Mouse (Mus musculus) kidney, embryonic 14.5 days (tissue): Measurements from ENCODE around the gene Pgm2. TPM values are rescaled to one million over a fixed set of nuclear protein-coding genes. Genes with fewer than 3 reads are reported as not detected.

Source experiments
- ATAC-seq: fragments of 200-750 bp; cut with Nextera tagmentation; 2 replicates; pipeline ENCODE4 v1.8.0; 2017; ENCODE audit warnings: moderate number of reproducible peaks, mild to moderate bottlenecking, moderate TSS enrichment, moderate library complexity; ENCODE audit not compliant: low FRiP score, low TSS enrichment
- H3K27ac ChIP-seq: fragments of 300-500 bp; sonication (generic); 2 replicates; pipeline ENCODE4 v1.5.1; 2014; ENCODE audit warnings: low read depth, mild to moderate bottlenecking, low read length, moderate library complexity, mixed read lengths
- H3K27me3 ChIP-seq: fragments of 300-500 bp; sonication (generic); 2 replicates; pipeline ENCODE4 v1.6.1; 2014; ENCODE audit warnings: mild to moderate bottlenecking, low read length; ENCODE audit not compliant: control insufficient read depth, insufficient read depth
- H3K36me3 ChIP-seq: fragments of 300-500 bp; sonication (generic); 2 replicates; pipeline ENCODE4 v1.6.1; 2014; ENCODE audit warnings: low read length, mixed read lengths; ENCODE audit not compliant: control insufficient read depth, insufficient read depth
- H3K4me1 ChIP-seq: fragments of 300-500 bp; sonication (generic); 2 replicates; pipeline ENCODE4 v1.6.1; 2014; ENCODE audit warnings: low read length, mixed read lengths; ENCODE audit not compliant: control insufficient read depth, insufficient read depth
- H3K4me2 ChIP-seq: fragments of 300-500 bp; sonication (generic); replicated peaks from 2 replicates; pipeline ENCODE4 v1.6.1; 2014; ENCODE audit warnings: low read depth, mild to moderate bottlenecking, low read length
- H3K4me3 ChIP-seq: fragments of 300-500 bp; sonication (generic); 2 replicates; pipeline ENCODE4 v1.5.1; 2014; ENCODE audit warnings: mild to moderate bottlenecking, low read length
- H3K9ac ChIP-seq: fragments of 300-500 bp; sonication (generic); 2 replicates; pipeline ENCODE4 v1.6.1; 2014; ENCODE audit warnings: low read depth, mild to moderate bottlenecking, low read length, moderate library complexity
- H3K9me3 ChIP-seq: fragments of 300-500 bp; sonication (generic); 2 replicates; pipeline ENCODE4 v1.6.1; 2016; ENCODE audit warnings: low read length; ENCODE audit not compliant: control insufficient read depth
- WGBS: fragments of 180-500 bp; shearing (Covaris S2); extraction: QIAGEN DNeasy Blood & Tissue Kit; methylation state at CpG from one replicate; pipeline ENCODE4 v1.1.7; 2014; 5-methylcytosine and 5-hydroxymethylcytosine counted together
- polyA plus RNA-seq: library from polyadenylated mRNA; unstranded; fragments of >200 nt; fragmentation: Nextera tagmentation; extraction: Ambion mirVana; gene quantifications from 2 replicates; pipeline ENCODE4 v1.2.1, GENCODE M21; 2014

Pgm2 gene
- polyA plus RNA-seq, 1 experiment from 2014 or later = 31.8 TPM

- peak overlapping the region; percentile 63 for H3K9ac ChIP-seq
- WGBS = under 1% methylated on average over 39 of the region's 39 CpGs
- peak overlapping the region; percentile 99 for H3K4me2 ChIP-seq
- no peaks in the 10 kb centered on the region for H3K9me3 ChIP-seq
- peaks cover 9% of the 10 kb centered on the region for H3K4me1 ChIP-seq
- peak overlapping the region; percentile 72 for H3K4me3 ChIP-seq
- H3K36me3 ChIP-seq = no peaks in the 10 kb centered on the region
- H3K27me3 ChIP-seq = peaks cover 13% of the 10 kb centered on the region
- H3K27ac ChIP-seq = no peak overlapping the region
- peak; percentile 10; the same call in 1 of the 2 replicates for ATAC-seq
Measured at GRCm38 (mm10) chr5:64159065-64159780, 66.5 kb downstream of the Pgm2 start.

- H3K4me1 ChIP-seq = peaks cover 9% of the 10 kb centered on the region
- no peaks in the 10 kb centered on the region for H3K9me3 ChIP-seq
- WGBS = under 1% methylated on average over 40 of the region's 63 CpGs
- H3K36me3 ChIP-seq = no peaks in the 10 kb centered on the region
- no peak overlapping the region for H3K27ac ChIP-seq
- peak overlapping the region; percentile 72 for H3K4me3 ChIP-seq
- ATAC-seq = peak; percentile 73
- H3K27me3 ChIP-seq = peaks cover 13% of the 10 kb centered on the region
- peak overlapping the region; percentile 99 for H3K4me2 ChIP-seq
- peak overlapping the region; percentile 63 for H3K9ac ChIP-seq
Measured at GRCm38 (mm10) chr5:64159781-64160704, 67.3 kb downstream of the Pgm2 start.

GRCm38 (mm10) chr5:64160705-64161391, 68.1 kb downstream of the Pgm2 start:
- H3K27ac ChIP-seq = no peak overlapping the region
- peak overlapping the region; percentile 72 for H3K4me3 ChIP-seq
- H3K27me3 ChIP-seq = peaks cover 13% of the 10 kb centered on the region
- H3K36me3 ChIP-seq = no peaks in the 10 kb centered on the region
- H3K9ac ChIP-seq = peak overlapping the region; percentile 63
- no peak for ATAC-seq
- H3K9me3 ChIP-seq = no peaks in the 10 kb centered on the region
- peak overlapping the region; percentile 99 for H3K4me2 ChIP-seq
- peaks cover 9% of the 10 kb centered on the region for H3K4me1 ChIP-seq
- WGBS = 1% methylated on average over 23 of the region's 23 CpGs

- Histone ChIP-seq H3K9ac (no peak overlapping the region), H3K4me2 (no peak overlapping the region), H3K9me3 (no peaks in the 10 kb centered on the region), H3K4me3 (no peak overlapping the region), H3K36me3 (no peaks in the 10 kb centered on the region), H3K27me3 (peaks cover 13% of the 10 kb centered on the region), H3K4me1 (no peaks in the 10 kb centered on the region), H3K27ac (no peak overlapping the region)
- ATAC-seq = no peak
- WGBS = 63% methylated on average over 3 of the region's 3 CpGs
Measured at GRCm38 (mm10) chr5:64161917-64162316, 69.2 kb downstream of the Pgm2 start.

- Histone ChIP-seq H3K27me3 (peaks cover 13% of the 10 kb centered on the region), H3K4me2 (no peak overlapping the region), H3K9me3 (no peaks in the 10 kb centered on the region), H3K4me3 (no peak overlapping the region), H3K36me3 (no peaks in the 10 kb centered on the region), H3K27ac (no peak overlapping the region), H3K4me1 (no peaks in the 10 kb centered on the region), H3K9ac (no peak overlapping the region)
- WGBS = 33% methylated on average over 5 of the region's 5 CpGs
- ATAC-seq = no peak
Measured at GRCm38 (mm10) chr5:64162582-64162981, 69.8 kb downstream of the Pgm2 start.

GRCm38 (mm10) chr5:64164414-64164813, 71.7 kb downstream of the Pgm2 start:
- no peaks in the 10 kb centered on the region for H3K36me3 ChIP-seq
- ATAC-seq = no peak
- H3K4me1 ChIP-seq = no peaks in the 10 kb centered on the region
- H3K4me2 ChIP-seq = no peak overlapping the region
- no peak overlapping the region for H3K9ac ChIP-seq
- no peak overlapping the region for H3K4me3 ChIP-seq
- H3K27ac ChIP-seq = no peak overlapping the region
- 0 out of 2 replicates have a peak, but pooled peaks cover 4% of the 10 kb centered on the region for H3K27me3 ChIP-seq
- H3K9me3 ChIP-seq = no peaks in the 10 kb centered on the region
- 92% methylated on average over 3 of the region's 3 CpGs for WGBS

- no peak overlapping the region for H3K4me2 ChIP-seq
- ATAC-seq = no peak
- H3K9ac ChIP-seq = no peak overlapping the region
- no peaks in the 10 kb centered on the region for H3K36me3 ChIP-seq
- H3K27me3 ChIP-seq = no peaks in the 10 kb centered on the region
- H3K9me3 ChIP-seq = no peaks in the 10 kb centered on the region
- no peak overlapping the region for H3K27ac ChIP-seq
- no peak overlapping the region for H3K4me3 ChIP-seq
- 82% methylated on average over 2 of the region's 2 CpGs for WGBS
- no peaks in the 10 kb centered on the region for H3K4me1 ChIP-seq
Measured at GRCm38 (mm10) chr5:64165826-64166225, 73.1 kb downstream of the Pgm2 start.

GRCm38 (mm10) chr5:64168990-64169540, 76.3 kb downstream of the Pgm2 start:
- no peak for ATAC-seq
- H3K9ac ChIP-seq = no peak overlapping the region
- H3K27ac ChIP-seq = no peak overlapping the region
- WGBS = 88% methylated on average over 10 of the region's 10 CpGs
- H3K4me2 ChIP-seq = no peak overlapping the region
- no peaks in the 10 kb centered on the region for H3K9me3 ChIP-seq
- H3K4me1 ChIP-seq = peaks cover 2% of the 10 kb centered on the region; the same call in 1 of the 2 replicates
- H3K4me3 ChIP-seq = no peak overlapping the region
- H3K27me3 ChIP-seq = no peaks in the 10 kb centered on the region
- H3K36me3 ChIP-seq = no peaks in the 10 kb centered on the region
